Mouse (Mus musculus): ENCODE measurements around the gene C1qtnf1.

- no peak for TF ChIP-seq POLR2A (IDR thresholded peaks at IDR 0.05; ENCODE audit: low read depth, low read length)
- TF ChIP-seq CTCF (IDR thresholded peaks at IDR 0.05; ENCODE audit: extremely low read depth, insufficient read depth, insufficient read length, insufficient replicate concordance) = no peak
Observed at GRCm38 (mm10) chr11:118495065-118495464, 67.1 kb downstream of the C1qtnf1 start.

Measured in spleen, adult 2 months (tissue).